Mouse (Mus musculus): Measurements from ENCODE around the gene Sccpdh.

DNA sequence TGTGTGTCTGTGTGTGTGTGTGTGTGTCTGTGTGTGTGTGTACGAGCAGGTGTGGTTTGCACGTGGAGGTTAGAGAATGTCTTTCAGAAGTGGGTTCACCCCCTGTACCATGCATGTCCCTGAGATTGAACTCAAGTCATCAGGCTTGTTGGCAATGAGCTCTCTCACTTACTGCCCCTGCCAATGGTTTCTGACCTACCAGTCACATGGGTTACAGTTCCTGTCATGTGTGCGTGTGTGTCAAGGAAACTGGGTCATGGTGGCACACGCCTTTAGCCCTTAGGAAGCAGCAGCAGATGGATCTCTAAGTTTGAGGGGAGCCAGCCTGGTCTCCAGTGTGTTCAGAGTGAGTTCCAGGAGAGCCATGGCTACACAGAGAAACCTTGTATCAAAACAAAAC, 25.3 kb upstream of the Sccpdh start:
- TF ChIP-seq CTCF (conservative IDR thresholded peaks at IDR 0.05; ENCODE audit: low read length), result no peak
- TF ChIP-seq POU5F1 (IDR thresholded peaks at IDR 0.05; ENCODE audit: borderline replicate concordance, low read length), result no peak
